Mouse (Mus musculus): ENCODE measurements around the gene Fmnl3.

GRCm38 (mm10) chr15:99399503-99400245, 29.4 kb upstream of the Fmnl3 start:
- TF ChIP-seq TAL1 (IDR thresholded peaks at IDR 0.05; ENCODE audit: low read length) (no peak), GATA1 (IDR thresholded peaks at IDR 0.05; ENCODE audit: low read length) (no peak)

All from erythroblast, embryonic 14.5 days (primary cell).